Mouse (Mus musculus) olfactory bulb, adult 2 months (tissue): ENCODE results near the gene Spg21. TPM values are rescaled to one million over a fixed set of nuclear protein-coding genes. Genes with fewer than 3 reads are reported as not detected.

Experiments
- H3K27ac ChIP-seq: fragments of 200-500 bp; 2 replicates; pipeline ENCODE4 v1.5.1; 2012; ENCODE audit warnings: low read depth, low read length; ENCODE audit not compliant: insufficient read depth
- H3K4me1 ChIP-seq: fragments of 200-500 bp; 2 replicates; pipeline ENCODE4 v1.6.1; 2012; ENCODE audit warnings: low read length; ENCODE audit not compliant: control insufficient read depth, insufficient read depth
- H3K4me3 ChIP-seq: fragments of 200-500 bp; 2 replicates; pipeline ENCODE4 v1.5.1; 2012; ENCODE audit warnings: mild to moderate bottlenecking, low read depth, low read length, moderate library complexity; ENCODE audit not compliant: insufficient read depth
- CTCF ChIP-seq: fragments of 200-500 bp; IDR thresholded peaks from 2 replicates; pipeline ENCODE4 v1.5.1; 2012; ENCODE audit warnings: low read depth, mild to moderate bottlenecking, low read length, moderate library complexity; ENCODE audit not compliant: insufficient read depth
- POLR2A ChIP-seq: fragments of 200-500 bp; IDR thresholded peaks from 2 replicates; pipeline ENCODE4 v1.6.1; 2012; ENCODE audit warnings: mild to moderate bottlenecking, low read depth, low read length, moderate library complexity; ENCODE audit not compliant: insufficient read depth
- WGBS: fragments of 180-500 bp; shearing (Covaris S2); methylation state at CpG from one replicate; pipeline ENCODE4 v1.1.7; 2018; 5-methylcytosine and 5-hydroxymethylcytosine counted together
- polyA plus RNA-seq: library from polyadenylated mRNA; stranded (reverse); fragments of >200 nt; gene quantifications from 2 replicates; pipeline ENCODE4 v1.2.4, GENCODE M21; 2012; ENCODE audit warnings: low replicate concordance; ENCODE audit not compliant: missing spikeins, insufficient read depth, insufficient read length

The Spg21 gene
- polyA plus RNA-seq, 1 experiment, result not detected

DNA sequence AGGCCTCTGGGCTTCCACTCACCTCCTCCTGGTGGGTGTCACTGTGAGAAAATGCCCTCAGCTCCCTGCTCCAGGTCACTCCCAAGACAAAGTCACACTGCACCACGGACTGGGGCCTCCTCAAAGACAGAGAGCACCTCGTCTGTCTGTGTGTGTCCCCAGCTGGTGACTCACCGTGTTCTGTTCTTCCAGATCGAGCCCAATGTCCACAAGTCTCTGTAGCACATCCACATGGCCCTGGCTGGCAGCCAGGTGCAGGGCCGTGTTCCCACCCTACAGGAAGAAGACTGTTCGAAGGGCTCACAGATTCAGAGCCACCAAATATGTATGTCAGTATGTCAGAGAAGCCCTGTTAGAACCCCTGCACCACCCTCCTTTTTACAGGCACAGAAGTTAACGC is 47.7 kb downstream of the Spg21 start:
- H3K27ac ChIP-seq, result no peak overlapping the region
- WGBS, result 60% methylated on average over 7 of the region's 7 CpGs
- no peak overlapping the region for H3K4me3 ChIP-seq
- TF ChIP-seq POLR2A, result no peak
- TF ChIP-seq CTCF, result no peak
- H3K4me1 ChIP-seq, result no peaks in the 10 kb centered on the region; the same call in 1 of the 2 replicates

DNA sequence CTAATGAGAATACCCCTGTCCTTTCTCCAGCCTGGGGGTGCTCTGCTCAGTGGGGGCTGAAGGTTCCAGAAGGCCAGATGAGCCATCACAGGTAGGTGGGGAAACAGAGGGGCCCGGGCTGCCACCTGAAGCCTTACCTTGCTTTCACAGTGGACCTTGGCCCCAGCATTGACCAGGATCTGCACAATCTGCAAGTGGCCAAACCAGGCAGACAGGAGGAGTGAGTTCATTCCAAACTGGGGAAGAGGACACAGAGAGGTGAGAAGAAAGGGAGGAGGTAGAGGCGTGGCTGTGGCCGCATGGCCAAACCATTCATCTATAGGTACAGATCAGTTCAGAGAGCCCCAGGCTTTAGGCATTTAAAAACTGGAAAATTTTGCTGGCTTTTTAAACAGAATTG is 51.8 kb downstream of the Spg21 start:
- H3K4me1 ChIP-seq, result peaks cover 3% of the 10 kb centered on the region; the same call in 1 of the 2 replicates
- WGBS, result 96% methylated on average over 3 of the region's 3 CpGs

DNA sequence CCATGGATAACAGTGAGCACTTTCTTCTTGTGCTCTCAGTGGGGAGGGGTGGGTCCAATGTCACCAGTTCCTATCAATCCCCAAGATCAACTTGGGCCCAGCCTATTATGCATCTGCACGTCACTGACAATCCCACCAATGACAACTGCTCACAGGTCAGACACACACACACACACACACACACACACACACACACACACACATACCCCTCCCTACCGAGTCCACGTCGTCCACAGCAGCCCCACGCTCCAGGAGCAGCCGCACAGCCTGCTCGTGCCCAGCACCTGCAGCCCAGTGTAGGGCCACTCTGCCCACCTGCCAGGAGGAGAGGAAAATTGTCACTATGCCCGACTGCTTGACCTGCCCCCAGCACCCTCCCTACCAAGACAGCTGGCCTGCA is 53.7 kb downstream of the Spg21 start:
- peaks cover 3% of the 10 kb centered on the region; the same call in 1 of the 2 replicates for H3K4me1 ChIP-seq
- no peak overlapping the region for H3K4me3 ChIP-seq
- TF ChIP-seq POLR2A (no peak), CTCF (no peak)
- no peak overlapping the region for H3K27ac ChIP-seq
- WGBS, result 71% methylated on average over 8 of the region's 8 CpGs

More for the DNA sequence above, 51.8 kb downstream of the Spg21 start:
- no peak for TF ChIP-seq CTCF
- no peak for TF ChIP-seq POLR2A
- Histone ChIP-seq H3K27ac (no peak overlapping the region), H3K4me3 (no peak overlapping the region)

- no peak overlapping the region for H3K4me3 ChIP-seq
- no peak overlapping the region for H3K27ac ChIP-seq
- TF ChIP-seq POLR2A (no peak), CTCF (no peak)
- peaks cover 3% of the 10 kb centered on the region; the same call in 1 of the 2 replicates for H3K4me1 ChIP-seq
- 90% methylated on average over 3 of the region's 3 CpGs for WGBS
These were observed 54.1 kb downstream of the Spg21 start for GRCm38 (mm10) chr9:65514851-65515261.

DNA sequence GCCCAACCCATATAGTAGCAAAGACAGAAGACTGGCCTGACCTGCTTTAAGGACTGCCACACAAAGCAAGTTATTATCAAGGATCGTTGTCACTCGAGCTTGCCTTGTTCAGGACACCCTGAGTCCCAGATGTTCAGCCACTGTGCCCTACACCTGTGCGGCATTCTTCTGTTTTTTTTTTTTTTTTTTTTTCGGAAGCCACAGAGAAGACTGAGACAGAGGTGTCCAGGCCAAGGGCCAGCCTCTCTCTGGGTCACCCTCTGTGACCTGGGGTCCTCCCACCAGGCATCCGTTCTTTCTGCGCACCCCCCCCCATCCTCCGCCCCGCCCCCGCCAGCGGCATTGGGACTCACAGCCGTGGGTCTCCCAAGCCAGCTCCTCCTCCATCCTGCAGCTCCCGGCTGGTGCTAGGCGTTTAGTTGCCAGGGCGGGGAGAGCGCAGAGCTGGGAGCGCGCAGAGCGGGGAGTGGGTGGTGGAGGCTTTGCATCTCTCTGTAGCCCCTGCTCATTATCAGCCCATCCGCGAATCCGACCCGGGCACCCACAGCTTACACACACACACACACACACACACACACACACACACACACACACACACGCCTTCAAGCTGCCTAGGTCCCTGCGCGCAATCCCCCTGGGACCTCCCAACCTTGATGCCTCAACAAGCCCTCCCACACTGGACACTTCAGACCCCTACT is 59.2 kb downstream of the Spg21 start, which contains the start of gene Ankdd1a:
Gene Ankdd1a (minus strand): TSS at position 387 of the 698 bp plus-strand sequence.
- Histone ChIP-seq H3K27ac (peak within 1 kb of the TSS; percentile 22; the same call in 1 of the 2 replicates), H3K4me3 (peak within 1 kb of the TSS; percentile 53), H3K4me1 (no peaks in the 10 kb centered on the region; the same call in 1 of the 2 replicates)
- TF ChIP-seq POLR2A, result no peak
- TF ChIP-seq CTCF, result no peak
- 2% methylated on average over 25 of the region's 25 CpGs for WGBS

DNA sequence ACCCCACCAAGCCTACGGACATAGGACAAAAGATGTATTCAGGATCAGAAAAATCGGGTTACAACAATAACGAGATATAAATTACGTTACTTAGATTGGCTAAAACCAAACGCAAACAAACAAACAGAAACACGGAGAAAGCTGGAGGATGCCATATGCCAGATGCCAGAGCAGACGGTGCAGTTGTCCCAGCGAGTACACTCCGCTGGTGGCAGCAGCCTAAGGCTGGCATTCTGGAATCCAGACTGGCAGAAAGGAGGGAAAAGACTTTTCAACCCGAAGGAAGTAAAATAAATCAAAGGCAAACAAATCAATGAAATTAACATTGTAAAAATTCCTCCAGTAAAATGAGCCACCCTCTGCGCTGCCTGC is 59.7 kb downstream of the Spg21 start:
- peak overlapping the region; percentile 22; the same call in 1 of the 2 replicates for H3K27ac ChIP-seq

GRCm38 (mm10) chr9:65523611-65524364 is 63.0 kb downstream of the Spg21 start:
- no peak overlapping the region for H3K27ac ChIP-seq
- H3K4me1 ChIP-seq, result peaks cover 3% of the 10 kb centered on the region
- 24% methylated on average over 14 of the region's 14 CpGs for WGBS
- TF ChIP-seq POLR2A (no peak), CTCF (peak; percentile 91)
- H3K4me3 ChIP-seq, result no peak overlapping the region

More for the DNA sequence above, 59.7 kb downstream of the Spg21 start:
- Histone ChIP-seq H3K4me3 (peak overlapping the region; percentile 53), H3K4me1 (no peaks in the 10 kb centered on the region; the same call in 1 of the 2 replicates)
- TF ChIP-seq CTCF, result no peak
- TF ChIP-seq POLR2A, result no peak
- 9% methylated on average over 11 of the region's 11 CpGs for WGBS

DNA sequence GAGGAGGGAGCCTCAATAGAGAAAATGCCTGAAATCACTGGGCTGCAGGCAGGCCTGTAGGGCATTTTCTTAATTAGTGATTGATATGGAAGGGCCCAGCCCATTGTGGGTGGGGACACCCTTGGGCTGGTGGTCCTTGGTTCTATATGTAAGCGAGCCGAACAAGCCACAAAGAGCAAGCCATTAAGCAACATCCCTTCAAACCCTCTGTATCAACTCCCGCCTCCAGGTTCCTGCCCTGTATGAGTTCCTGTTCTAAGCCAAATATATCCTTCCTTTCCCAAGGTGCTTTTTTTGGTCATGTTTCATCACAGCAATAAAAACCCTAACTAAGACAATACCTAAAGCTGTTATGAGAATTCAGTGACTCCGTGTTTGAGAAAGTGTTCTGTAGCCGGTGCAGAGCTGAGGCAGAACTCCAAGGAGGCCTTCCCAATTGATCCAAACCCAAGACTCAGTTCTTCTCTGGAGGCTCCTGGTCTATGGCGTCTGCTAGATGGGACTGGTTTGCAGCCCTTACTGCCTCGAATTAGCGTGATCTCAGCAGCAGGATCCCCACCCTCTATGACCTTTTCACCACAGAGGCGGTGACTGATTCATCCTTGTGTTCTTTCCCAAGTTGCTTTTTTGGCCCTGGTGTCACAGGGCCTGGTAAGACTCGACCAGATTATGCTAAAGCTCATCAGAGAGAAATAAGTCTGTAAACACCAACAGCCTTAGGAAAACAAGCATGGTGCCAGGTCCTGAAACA is 64.9 kb downstream of the Spg21 start:
- H3K4me1 ChIP-seq, result peaks cover 7% of the 10 kb centered on the region
- 72% methylated on average over 10 of the region's 10 CpGs for WGBS
- no peak overlapping the region for H3K27ac ChIP-seq
- H3K4me3 ChIP-seq, result no peak overlapping the region
- no peak for TF ChIP-seq CTCF
- no peak for TF ChIP-seq POLR2A

DNA sequence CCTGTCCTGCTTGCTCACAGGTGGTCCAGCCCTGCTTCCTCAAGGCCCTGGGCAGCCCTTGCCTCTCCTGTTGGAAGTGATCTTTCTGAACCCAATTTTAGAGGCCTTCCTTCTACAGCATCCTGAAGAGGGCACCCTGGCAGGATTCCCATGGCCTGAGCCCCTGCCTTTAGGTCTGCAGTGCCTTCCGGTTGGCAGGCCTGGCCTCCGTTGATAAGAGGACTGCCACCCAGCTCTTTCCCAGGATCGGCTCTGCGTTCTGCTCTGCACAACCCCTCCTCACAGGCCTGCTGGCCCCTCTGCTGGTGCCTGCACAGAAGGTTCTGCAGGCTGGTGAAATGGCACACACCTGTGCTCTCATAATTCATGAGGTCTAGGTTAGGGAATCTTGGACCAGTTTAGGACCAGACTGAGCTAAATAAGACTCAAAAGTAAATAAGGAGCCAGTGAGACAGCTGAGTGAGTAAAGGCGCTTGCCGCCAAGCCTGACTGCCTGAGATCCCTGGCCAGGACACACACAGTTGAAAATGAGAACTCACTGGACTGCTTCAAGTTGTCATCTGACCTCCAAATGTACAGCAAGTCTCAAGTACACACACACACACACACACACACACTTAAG is 67.8 kb downstream of the Spg21 start:
- no peak overlapping the region for H3K4me3 ChIP-seq
- WGBS, result 82% methylated on average over 6 of the region's 6 CpGs
- TF ChIP-seq CTCF, result no peak
- no peak for TF ChIP-seq POLR2A
- H3K27ac ChIP-seq, result no peak overlapping the region
- peaks cover 7% of the 10 kb centered on the region for H3K4me1 ChIP-seq
